Mouse (Mus musculus) neural tube, embryonic 12.5 days (tissue): ENCODE results near the gene Ipo7. TPM values are rescaled to one million over a fixed set of nuclear protein-coding genes. Genes with fewer than 3 reads are reported as not detected.

Experiments
- ATAC-seq: fragments of 200-750 bp; cut with Nextera tagmentation; 2 replicates; pipeline ENCODE4 v1.8.0; 2017; ENCODE audit warnings: low read depth, mild to moderate bottlenecking, moderate TSS enrichment, moderate library complexity; ENCODE audit not compliant: low FRiP score
- H3K27ac ChIP-seq: fragments of 300-500 bp; sonication (generic); 2 replicates; pipeline ENCODE4 v1.5.1; 2016
- H3K27me3 ChIP-seq: fragments of 300-500 bp; sonication (generic); replicated peaks from 2 replicates; pipeline ENCODE4 v1.6.1; 2016; ENCODE audit warnings: mild to moderate bottlenecking
- H3K36me3 ChIP-seq: fragments of 300-500 bp; sonication (generic); 2 replicates; pipeline ENCODE4 v1.6.1; 2016; ENCODE audit warnings: mild to moderate bottlenecking
- H3K4me1 ChIP-seq: fragments of 300-500 bp; sonication (generic); 2 replicates; pipeline ENCODE4 v1.6.1; 2016
- H3K4me2 ChIP-seq: fragments of 300-500 bp; sonication (generic); replicated peaks from 2 replicates; pipeline ENCODE4 v1.6.1; 2016; ENCODE audit warnings: mild to moderate bottlenecking
- H3K4me3 ChIP-seq: fragments of 300-500 bp; sonication (generic); 2 replicates; pipeline ENCODE4 v1.5.1; 2016
- H3K9ac ChIP-seq: fragments of 300-500 bp; sonication (generic); 2 replicates; pipeline ENCODE4 v1.6.1; 2016; ENCODE audit warnings: mild to moderate bottlenecking
- H3K9me3 ChIP-seq: fragments of 300-500 bp; sonication (generic); 2 replicates; pipeline ENCODE4 v1.6.1; 2016; ENCODE audit warnings: mild to moderate bottlenecking
- WGBS: fragments of 180-500 bp; shearing (Covaris S2); methylation state at CpG from one replicate; pipeline ENCODE4 v1.1.7; 2016; 5-methylcytosine and 5-hydroxymethylcytosine counted together
- polyA plus RNA-seq: library from polyadenylated mRNA; unstranded; fragments of >200 nt; fragmentation: Nextera tagmentation; extraction: Ambion mirVana; gene quantifications from 2 replicates; pipeline ENCODE4 v1.2.1, GENCODE M21; 2016

Ipo7 gene
- polyA plus RNA-seq, 1 experiment from 2014 or later: 45.5 TPM

DNA sequence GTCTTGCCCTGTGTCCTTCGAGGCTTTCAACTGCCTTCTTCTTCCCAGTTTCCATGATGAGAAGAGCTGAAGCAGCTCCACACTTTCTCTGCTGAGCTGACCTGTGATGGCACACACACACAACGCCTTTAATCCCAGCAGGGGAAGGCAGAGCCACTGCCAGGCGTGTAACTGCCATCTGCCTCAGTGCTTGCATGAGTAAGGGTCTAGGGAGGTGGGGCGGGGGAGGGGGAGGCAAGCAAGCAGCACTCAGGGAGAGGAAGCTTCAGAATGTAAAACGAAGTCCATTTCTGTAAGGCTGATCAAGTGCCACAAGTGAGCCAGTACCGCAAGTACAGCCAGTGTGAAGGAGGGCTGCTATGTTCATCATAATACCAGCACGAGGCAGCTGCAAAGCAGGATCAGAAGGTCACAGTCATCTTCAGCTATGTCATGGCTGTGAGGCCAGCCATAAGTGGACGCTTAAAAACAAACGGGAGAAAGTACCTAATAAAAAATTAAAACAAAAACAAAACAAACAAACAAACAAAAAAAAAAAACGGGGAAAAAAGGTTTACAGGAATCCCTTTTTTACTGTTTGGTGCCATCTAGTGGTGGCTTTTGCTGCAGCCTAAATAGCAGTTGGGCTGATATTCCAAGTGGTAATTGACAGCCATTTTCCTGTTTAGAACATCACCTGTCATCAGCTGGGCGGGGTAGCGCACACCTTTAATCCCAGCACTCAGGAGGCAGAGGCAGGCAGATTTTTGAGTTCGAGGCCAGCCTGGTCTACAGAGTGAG is 65.5 kb downstream of the Ipo7 start:
- no peak for ATAC-seq
- no peaks in the 10 kb centered on the region for H3K4me1 ChIP-seq
- H3K36me3 ChIP-seq: peaks cover 92% of the 10 kb centered on the region
- WGBS: 72% methylated on average over 13 of the region's 13 CpGs
- H3K4me2 ChIP-seq: no peak overlapping the region
- no peak overlapping the region for H3K27ac ChIP-seq
- peaks cover 4% of the 10 kb centered on the region; the same call in 1 of the 2 replicates for H3K9me3 ChIP-seq
- H3K9ac ChIP-seq: no peak overlapping the region
- no peaks in the 10 kb centered on the region for H3K27me3 ChIP-seq
- no peak overlapping the region for H3K4me3 ChIP-seq

- ATAC-seq: no peak
- Histone ChIP-seq H3K4me2 (no peak overlapping the region), H3K9me3 (peaks cover 4% of the 10 kb centered on the region; the same call in 1 of the 2 replicates), H3K4me3 (no peak overlapping the region), H3K9ac (no peak overlapping the region), H3K27ac (no peak overlapping the region), H3K4me1 (no peaks in the 10 kb centered on the region), H3K27me3 (no peaks in the 10 kb centered on the region), H3K36me3 (peaks cover 91% of the 10 kb centered on the region)
Observed at GRCm38 (mm10) chr7:110085217-110085616, 67.1 kb downstream of the Ipo7 start.

DNA sequence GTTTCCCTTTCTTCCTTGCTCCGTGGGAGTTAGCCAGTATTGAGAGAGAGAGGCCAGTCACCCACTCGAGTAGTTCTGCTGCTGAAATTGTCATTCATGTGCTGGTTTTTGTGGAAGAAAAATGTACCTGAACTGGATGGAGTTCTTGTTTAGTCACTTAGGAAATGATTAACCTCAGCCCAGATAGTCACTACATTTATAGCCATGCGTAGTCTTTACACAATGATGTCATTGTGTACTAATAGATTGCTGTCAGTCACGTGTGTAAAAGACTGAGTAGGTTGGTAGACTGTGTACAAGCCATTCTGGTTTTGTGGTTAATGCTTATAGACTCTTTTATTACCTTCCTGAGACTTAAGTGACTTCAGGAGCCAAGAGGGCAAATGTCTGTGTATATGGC is 69.8 kb downstream of the Ipo7 start:
- H3K36me3 ChIP-seq: peaks cover 92% of the 10 kb centered on the region
- no peak overlapping the region for H3K4me3 ChIP-seq
- no peak overlapping the region for H3K4me2 ChIP-seq
- no peaks in the 10 kb centered on the region for H3K9me3 ChIP-seq
- H3K27ac ChIP-seq: no peak overlapping the region
- no peaks in the 10 kb centered on the region for H3K27me3 ChIP-seq
- H3K9ac ChIP-seq: no peak overlapping the region
- 67% methylated on average over 4 of the region's 4 CpGs for WGBS
- no peak for ATAC-seq
- H3K4me1 ChIP-seq: no peaks in the 10 kb centered on the region

GRCm38 (mm10) chr7:110091670-110092069 is 73.6 kb downstream of the Ipo7 start:
- Histone ChIP-seq H3K9me3 (no peaks in the 10 kb centered on the region), H3K9ac (no peak overlapping the region), H3K4me3 (no peak overlapping the region), H3K4me1 (no peaks in the 10 kb centered on the region), H3K27me3 (no peaks in the 10 kb centered on the region), H3K4me2 (no peak overlapping the region), H3K36me3 (peaks cover 91% of the 10 kb centered on the region), H3K27ac (no peak overlapping the region)
- ATAC-seq: no peak
- 43% methylated on average over 7 of the region's 7 CpGs for WGBS

- no peaks in the 10 kb centered on the region for H3K9me3 ChIP-seq
- H3K9ac ChIP-seq: no peak overlapping the region
- no peaks in the 10 kb centered on the region for H3K27me3 ChIP-seq
- peaks cover 53% of the 10 kb centered on the region for H3K36me3 ChIP-seq
- ATAC-seq: no peak
- H3K4me3 ChIP-seq: no peak overlapping the region
- no peak overlapping the region for H3K27ac ChIP-seq
- WGBS: 88% methylated on average over 4 of the region's 4 CpGs
- H3K4me1 ChIP-seq: no peaks in the 10 kb centered on the region
- H3K4me2 ChIP-seq: no peak overlapping the region
Observed at GRCm38 (mm10) chr7:110096332-110096731, 78.3 kb downstream of the Ipo7 start.

DNA sequence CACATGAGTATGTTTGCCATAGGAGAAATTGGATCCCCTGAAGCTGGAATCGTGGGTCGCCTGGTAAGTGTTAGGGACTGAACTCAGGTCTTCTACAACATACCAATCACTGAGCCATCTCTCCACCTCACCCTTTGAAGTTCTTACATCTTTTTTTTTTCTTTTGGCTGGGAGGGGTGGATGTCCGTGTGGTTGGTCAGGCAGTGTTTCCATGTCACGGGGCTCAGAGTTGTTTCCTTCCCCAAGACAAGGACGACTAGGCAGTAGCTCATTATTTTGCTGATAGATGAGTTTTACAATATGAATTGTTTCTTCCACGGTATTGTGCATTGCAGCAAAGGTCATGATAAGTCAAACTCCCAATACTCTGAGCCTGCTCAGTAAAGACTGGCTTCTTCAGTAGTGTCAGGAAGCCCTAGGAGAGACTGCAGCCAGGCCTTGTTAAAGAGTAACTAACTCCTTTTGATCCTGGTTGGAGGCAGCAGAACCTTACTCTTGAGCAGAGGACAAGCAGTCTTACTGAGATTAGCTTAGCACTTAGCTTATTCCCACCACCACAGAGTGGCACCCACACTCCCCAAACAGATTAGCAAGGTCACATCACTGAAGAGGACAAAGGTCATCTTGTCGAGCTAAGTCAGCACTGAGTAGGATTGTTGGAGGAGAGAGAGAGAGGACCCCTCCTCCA is 79.2 kb downstream of the Ipo7 start:
- H3K9ac ChIP-seq: no peak overlapping the region
- no peak overlapping the region for H3K27ac ChIP-seq
- H3K9me3 ChIP-seq: no peaks in the 10 kb centered on the region
- H3K27me3 ChIP-seq: no peaks in the 10 kb centered on the region
- no peak overlapping the region for H3K4me3 ChIP-seq
- ATAC-seq: no peak
- 40% methylated on average over 7 of the region's 7 CpGs for WGBS
- H3K4me2 ChIP-seq: no peak overlapping the region
- peaks cover 44% of the 10 kb centered on the region for H3K36me3 ChIP-seq
- H3K4me1 ChIP-seq: no peaks in the 10 kb centered on the region

DNA sequence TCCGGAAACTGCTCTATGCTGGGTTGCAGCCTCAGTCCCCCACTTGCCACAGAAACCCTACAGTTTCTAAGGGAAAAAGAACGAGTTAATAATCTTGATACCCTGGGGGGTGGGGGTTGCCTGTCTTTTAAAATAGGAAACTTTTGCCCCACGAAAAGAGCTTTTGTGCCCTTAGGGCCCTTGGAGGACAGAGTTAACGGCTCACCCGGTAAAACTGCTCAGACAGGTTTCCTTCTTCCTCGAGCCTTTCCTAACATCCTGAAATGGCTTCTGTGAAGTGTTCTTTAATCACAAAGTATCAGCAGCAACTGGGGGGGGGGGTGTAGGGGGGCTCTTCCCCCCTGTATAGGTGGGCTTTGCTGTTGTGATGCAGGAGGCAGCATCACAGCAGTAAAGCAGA is 82.8 kb downstream of the Ipo7 start:
- Histone ChIP-seq H3K27ac (no peak overlapping the region), H3K4me3 (no peak overlapping the region), H3K36me3 (peaks cover 11% of the 10 kb centered on the region), H3K4me2 (no peak overlapping the region), H3K9me3 (no peaks in the 10 kb centered on the region), H3K27me3 (no peaks in the 10 kb centered on the region), H3K9ac (no peak overlapping the region), H3K4me1 (no peaks in the 10 kb centered on the region)
- ATAC-seq: no peak
- WGBS: 52% methylated on average over 6 of the region's 6 CpGs

- Histone ChIP-seq H3K9ac (no peak overlapping the region), H3K9me3 (no peaks in the 10 kb centered on the region), H3K4me3 (no peak overlapping the region), H3K4me2 (no peak overlapping the region), H3K27ac (no peak overlapping the region), H3K4me1 (no peaks in the 10 kb centered on the region), H3K36me3 (peaks cover 7% of the 10 kb centered on the region), H3K27me3 (no peaks in the 10 kb centered on the region)
- ATAC-seq: no peak
- 80% methylated on average over 5 of the region's 5 CpGs for WGBS
Observed at GRCm38 (mm10) chr7:110101266-110101665, 83.2 kb downstream of the Ipo7 start.

DNA sequence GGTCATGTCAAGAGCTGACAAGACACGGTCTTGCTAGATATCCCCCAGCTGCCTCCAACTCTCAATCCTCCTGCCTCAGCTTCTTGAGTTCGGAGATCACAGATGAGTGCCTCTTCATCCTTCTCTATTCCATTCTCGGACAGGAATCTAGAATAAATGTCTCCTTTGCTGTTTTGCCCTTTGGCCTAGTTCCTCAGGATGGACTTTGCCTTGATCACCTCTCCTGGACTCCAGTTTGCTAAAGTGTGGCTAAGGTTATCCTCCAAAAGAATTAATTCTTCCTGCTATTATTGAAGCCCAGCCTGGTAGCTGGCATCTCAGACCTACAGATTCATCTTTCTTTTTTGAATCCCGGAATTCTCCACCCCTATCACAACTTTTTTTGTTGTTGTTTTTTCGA is 87.0 kb downstream of the Ipo7 start:
- WGBS: 85% methylated on average over 5 of the region's 5 CpGs
- ATAC-seq: no peak

More for the DNA sequence above, 87.0 kb downstream of the Ipo7 start:
- Histone ChIP-seq H3K4me1 (peaks cover 7% of the 10 kb centered on the region; the same call in 1 of the 2 replicates), H3K4me3 (no peak overlapping the region), H3K9ac (no peak overlapping the region), H3K27me3 (no peaks in the 10 kb centered on the region), H3K4me2 (no peak overlapping the region), H3K9me3 (no peaks in the 10 kb centered on the region), H3K27ac (no peak overlapping the region), H3K36me3 (no peaks in the 10 kb centered on the region)

Other genes starting within 250 kb of the Ipo7 start
- gene Nrip3, start 236.2 kb upstream of the Ipo7 start, polyA plus RNA-seq: 1.6 and 2.7 TPM in 2 replicates
- 13.1 and 13.4 TPM in 2 replicates for gene Scube2, start 152.6 kb upstream of the Ipo7 start, polyA plus RNA-seq
- 65.6 and 69.9 TPM in 2 replicates for gene Dennd5a, start 57.8 kb upstream of the Ipo7 start, polyA plus RNA-seq
- 80.7 TPM in 2 replicates for gene Tmem41b, start 31.3 kb upstream of the Ipo7 start, polyA plus RNA-seq
- gene Zfp143, start 42.9 kb downstream of the Ipo7 start, polyA plus RNA-seq: 26.0 and 27.4 TPM in 2 replicates
- 23.2 and 24.1 TPM in 2 replicates for gene Wee1, start 103.8 kb downstream of the Ipo7 start, polyA plus RNA-seq
- gene Swap70, start 203.4 kb downstream of the Ipo7 start, polyA plus RNA-seq: 17.8 and 19.0 TPM in 2 replicates